Mouse (Mus musculus): ENCODE measurements around the gene Hdac9.

The Hdac9 gene

GRCm38 (mm10) chr12:34238796-34239195 is 678.1 kb downstream of the Hdac9 start:
- intact Hi-C loops (cut with DNase I) = no loop called here

GRCm38 (mm10) chr12:34231621-34232150 is 685.2 kb downstream of the Hdac9 start:
- intact Hi-C loops (cut with DNase I) = no loop called here

- intact Hi-C loops (cut with DNase I) = no loop called here
These were observed 692.4 kb downstream of the Hdac9 start for GRCm38 (mm10) chr12:34224505-34224904.

- intact Hi-C loops (cut with DNase I) = no loop called here
These were observed 695.9 kb downstream of the Hdac9 start for GRCm38 (mm10) chr12:34221014-34221413.

- intact Hi-C loops (cut with DNase I) = no loop called here
These were observed 696.6 kb downstream of the Hdac9 start for GRCm38 (mm10) chr12:34220051-34220926.

- intact Hi-C loops (cut with DNase I) = no loop called here
These were observed 698.3 kb downstream of the Hdac9 start for GRCm38 (mm10) chr12:34218561-34218960.

- intact Hi-C loops (cut with DNase I) = no loop called here
These were observed 701.6 kb downstream of the Hdac9 start for GRCm38 (mm10) chr12:34215023-34216020.

- intact Hi-C loops (cut with DNase I) = no loop called here
These were observed 704.7 kb downstream of the Hdac9 start for GRCm38 (mm10) chr12:34212162-34212561.

- intact Hi-C loops (cut with DNase I) = no loop called here
These were observed 715.4 kb downstream of the Hdac9 start for GRCm38 (mm10) chr12:34201471-34201870.

GRCm38 (mm10) chr12:34200030-34200446 is 716.9 kb downstream of the Hdac9 start:
- intact Hi-C loops (cut with DNase I) = no loop called here

GRCm38 (mm10) chr12:34195155-34195828 is 721.6 kb downstream of the Hdac9 start:
- intact Hi-C loops (cut with DNase I) = no loop called here

GRCm38 (mm10) chr12:34194116-34194515 is 722.8 kb downstream of the Hdac9 start:
- intact Hi-C loops (cut with DNase I) = no loop called here

GRCm38 (mm10) chr12:34191246-34191645 is 725.6 kb downstream of the Hdac9 start:
- intact Hi-C loops (cut with DNase I) = no loop called here

GRCm38 (mm10) chr12:34178931-34179330 is 738.0 kb downstream of the Hdac9 start:
- intact Hi-C loops (cut with DNase I) = no loop called here

GRCm38 (mm10) chr12:34176790-34177189 is 740.1 kb downstream of the Hdac9 start:
- intact Hi-C loops (cut with DNase I) = no loop called here

- intact Hi-C loops (cut with DNase I) = no loop called here
These were observed 743.9 kb downstream of the Hdac9 start for GRCm38 (mm10) chr12:34173036-34173435.

- intact Hi-C loops (cut with DNase I) = no loop called here
These were observed 746.3 kb downstream of the Hdac9 start for GRCm38 (mm10) chr12:34170601-34171000.

GRCm38 (mm10) chr12:34165674-34166073 is 751.2 kb downstream of the Hdac9 start:
- intact Hi-C loops (cut with DNase I) = no loop called here

GRCm38 (mm10) chr12:34156301-34156700 is 760.6 kb downstream of the Hdac9 start:
- intact Hi-C loops (cut with DNase I) = no loop called here

- intact Hi-C loops (cut with DNase I) = no loop called here
These were observed 761.2 kb downstream of the Hdac9 start for GRCm38 (mm10) chr12:34155740-34156139.

GRCm38 (mm10) chr12:34154757-34155156 is 762.1 kb downstream of the Hdac9 start:
- intact Hi-C loops (cut with DNase I) = no loop called here
